Mouse (Mus musculus) stomach, embryonic 15.5 days (tissue): ENCODE measurements around the gene Iqcf3. TPM values are rescaled to one million over a fixed set of nuclear protein-coding genes. Genes with fewer than 3 reads are reported as not detected.
"Not testable (repeated sequence)": the region's sequence is repeated elsewhere in the genome, so short reads cannot be mapped to it uniquely, and the experiment has no call there.

Source experiments
- ATAC-seq: fragments of 200-750 bp; cut with Nextera tagmentation; 2 replicates; pipeline ENCODE4 v1.8.0; 2017; ENCODE audit warnings: low read depth, moderate number of reproducible peaks, moderate TSS enrichment; ENCODE audit not compliant: insufficient read depth, low FRiP score
- H3K27ac ChIP-seq: fragments of 300-500 bp; sonication (generic); 2 replicates; pipeline ENCODE4 v1.5.1; 2015; ENCODE audit warnings: mild to moderate bottlenecking, inconsistent platforms
- H3K27me3 ChIP-seq: fragments of 300-500 bp; sonication (generic); replicated peaks from 2 replicates; pipeline ENCODE4 v1.6.1; 2015; ENCODE audit warnings: inconsistent platforms
- H3K36me3 ChIP-seq: fragments of 300-500 bp; sonication (generic); 2 replicates; pipeline ENCODE4 v1.6.1; 2015; ENCODE audit warnings: inconsistent platforms
- H3K4me1 ChIP-seq: fragments of 300-500 bp; sonication (generic); 2 replicates; pipeline ENCODE4 v1.6.1; 2015; ENCODE audit warnings: inconsistent platforms
- H3K4me2 ChIP-seq: fragments of 300-500 bp; sonication (generic); 2 replicates; pipeline ENCODE4 v1.6.1; 2015; ENCODE audit warnings: mild to moderate bottlenecking, inconsistent platforms
- H3K4me3 ChIP-seq: fragments of 300-500 bp; sonication (generic); replicated peaks from 2 replicates; pipeline ENCODE4 v1.5.1; 2015; ENCODE audit warnings: inconsistent platforms
- H3K9ac ChIP-seq: fragments of 300-500 bp; sonication (generic); 2 replicates; pipeline ENCODE4 v1.6.1; 2015; ENCODE audit warnings: inconsistent platforms
- H3K9me3 ChIP-seq: fragments of 300-500 bp; sonication (generic); 2 replicates; pipeline ENCODE4 v1.6.1; 2016; ENCODE audit warnings: inconsistent platforms
- WGBS: fragments of 180-500 bp; shearing (Covaris S2); methylation state at CpG from one replicate; pipeline ENCODE4 v1.1.7; 2015; 5-methylcytosine and 5-hydroxymethylcytosine counted together
- polyA plus RNA-seq: library from polyadenylated mRNA; unstranded; fragments of >200 nt; fragmentation: Nextera tagmentation; extraction: Ambion mirVana; gene quantifications from 2 replicates; pipeline ENCODE4 v1.2.1, GENCODE M21; 2015

Iqcf3 gene
- not detected in 2 replicates for polyA plus RNA-seq

GRCm38 (mm10) chr9:106561531-106561930 is at the start of gene Iqcf3:
Gene Iqcf3, minus strand, starts transcription at chr9:106561631.
- H3K4me3 ChIP-seq, result no peak within 1 kb of the TSS
- H3K27ac ChIP-seq, result no peak within 1 kb of the TSS
- ATAC-seq, result no peak
- no peak within 1 kb of the TSS for H3K9ac ChIP-seq
- no peaks in the 10 kb centered on the region for H3K27me3 ChIP-seq
- no peaks in the 10 kb centered on the region for H3K36me3 ChIP-seq
- no peak within 1 kb of the TSS for H3K4me2 ChIP-seq
- no peaks in the 10 kb centered on the region for H3K4me1 ChIP-seq
- no peaks in the 10 kb centered on the region for H3K9me3 ChIP-seq
- 85% methylated on average over 5 of the region's 5 CpGs for WGBS

- Histone ChIP-seq H3K9ac (no peak overlapping the region), H3K4me2 (no peak overlapping the region)
- ATAC-seq, result no peak
Observed at GRCm38 (mm10) chr9:106610727-106611126, 49.3 kb upstream of the Iqcf3 start.

GRCm38 (mm10) chr9:106600546-106600945 is 39.1 kb upstream of the Iqcf3 start:
- H3K9ac ChIP-seq, result no peak overlapping the region
- no peak overlapping the region for H3K4me2 ChIP-seq
- no peak overlapping the region for H3K4me3 ChIP-seq
- no peak for ATAC-seq
- no peaks in the 10 kb centered on the region for H3K9me3 ChIP-seq
- no peaks in the 10 kb centered on the region for H3K36me3 ChIP-seq
- no peaks in the 10 kb centered on the region for H3K4me1 ChIP-seq
- WGBS, result 20% methylated on average over 8 of the region's 8 CpGs
- H3K27ac ChIP-seq, result no peak overlapping the region
- no peaks in the 10 kb centered on the region for H3K27me3 ChIP-seq

More at GRCm38 (mm10) chr9:106610727-106611126, 49.3 kb upstream of the Iqcf3 start:
- Histone ChIP-seq H3K27me3 (no peaks in the 10 kb centered on the region), H3K4me3 (no peak overlapping the region), H3K36me3 (no peaks in the 10 kb centered on the region), H3K27ac (no peak overlapping the region), H3K4me1 (no peaks in the 10 kb centered on the region), H3K9me3 (no peaks in the 10 kb centered on the region)
- 81% methylated on average over 4 of the region's 4 CpGs for whole genome bisulfite sequencing

- WGBS, result 44% methylated on average over 7 of the region's 7 CpGs
- no peak overlapping the region for H3K4me2 ChIP-seq
Observed at GRCm38 (mm10) chr9:106598466-106598865, 37.0 kb upstream of the Iqcf3 start.

DNA sequence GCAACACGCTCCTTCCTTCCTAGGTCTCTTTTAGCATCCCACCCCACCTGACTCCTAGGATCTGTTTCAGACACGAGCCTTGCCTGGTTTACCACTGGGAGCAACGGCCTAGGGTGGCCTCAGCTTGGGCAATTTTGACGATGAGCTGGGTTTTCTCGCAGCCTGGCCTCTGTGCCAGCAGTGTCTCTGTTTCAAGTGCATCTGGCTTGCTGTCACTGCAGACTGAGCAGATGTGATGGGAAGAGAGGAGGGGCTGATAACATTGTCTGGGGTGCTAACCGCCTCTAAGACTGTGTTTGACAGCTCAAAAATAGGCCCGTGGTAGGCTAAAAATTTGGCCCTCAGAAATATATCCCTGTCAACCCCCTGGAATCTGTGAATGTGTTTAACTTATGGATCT is 34.4 kb upstream of the Iqcf3 start:
- 71% methylated on average over 7 of the region's 7 CpGs for WGBS
- Histone ChIP-seq H3K27me3 (no peaks in the 10 kb centered on the region), H3K9me3 (no peaks in the 10 kb centered on the region), H3K4me2 (no peak overlapping the region), H3K27ac (no peak overlapping the region), H3K4me3 (no peak overlapping the region), H3K36me3 (no peaks in the 10 kb centered on the region), H3K9ac (no peak overlapping the region), H3K4me1 (no peaks in the 10 kb centered on the region)
- ATAC-seq, result no peak

More at GRCm38 (mm10) chr9:106598466-106598865, 37.0 kb upstream of the Iqcf3 start:
- no peaks in the 10 kb centered on the region for H3K36me3 ChIP-seq
- no peaks in the 10 kb centered on the region for H3K9me3 ChIP-seq
- no peaks in the 10 kb centered on the region for H3K27me3 ChIP-seq
- H3K9ac ChIP-seq, result no peak overlapping the region
- no peak for ATAC-seq
- no peaks in the 10 kb centered on the region for H3K4me1 ChIP-seq
- no peak overlapping the region for H3K4me3 ChIP-seq
- no peak overlapping the region for H3K27ac ChIP-seq

DNA sequence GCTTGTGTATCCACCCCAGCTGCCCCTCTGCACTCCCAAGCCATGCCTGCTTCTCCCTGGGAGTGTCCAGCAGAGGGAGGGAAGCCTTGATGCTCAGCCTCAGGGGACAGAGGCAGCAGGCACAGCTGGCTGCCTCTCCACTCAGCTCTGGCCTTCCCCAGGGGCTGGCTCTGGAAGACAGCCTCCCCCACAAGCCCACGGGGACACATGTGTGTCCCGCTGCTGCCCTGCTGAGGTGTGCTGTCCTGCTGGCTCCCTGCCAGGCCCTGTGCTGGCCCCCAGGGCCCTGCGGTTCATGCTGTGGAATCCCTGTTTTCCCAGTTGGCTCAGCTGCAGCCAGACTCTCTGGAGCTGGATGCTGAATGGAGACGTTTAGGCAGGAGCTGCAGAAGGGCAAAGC is 34.0 kb upstream of the Iqcf3 start:
- H3K27me3 ChIP-seq, H3K27ac ChIP-seq, H3K9ac ChIP-seq, H3K9me3 ChIP-seq, H3K4me2 ChIP-seq, H3K4me1 ChIP-seq, H3K4me3 ChIP-seq, H3K36me3 ChIP-seq: not testable (repeated sequence)
- peak; percentile 18; the same call in 1 of the 2 replicates for ATAC-seq
- WGBS, result 14% methylated on average over 4 of the region's 4 CpGs

DNA sequence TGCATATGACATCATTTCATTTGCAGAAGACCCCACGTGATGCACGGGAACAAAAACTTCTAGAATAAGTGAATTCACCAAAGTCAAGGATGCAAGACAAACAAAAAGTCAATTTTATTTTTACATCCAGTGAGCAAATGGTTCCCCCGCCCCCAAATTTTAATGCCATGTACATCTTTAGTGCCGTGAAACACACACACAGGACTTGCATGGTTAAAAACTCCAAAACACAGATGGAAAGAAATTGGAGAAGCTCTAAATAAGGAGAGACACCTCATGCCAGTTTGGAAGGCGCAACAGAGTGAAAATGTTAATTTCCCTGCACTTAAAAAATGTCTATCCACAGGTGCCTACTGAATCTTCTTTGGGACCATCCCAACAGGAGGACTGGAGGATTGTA is 30.7 kb upstream of the Iqcf3 start:
- 88% methylated on average over 5 of the region's 5 CpGs for WGBS
- H3K27ac ChIP-seq, result no peak overlapping the region
- no peaks in the 10 kb centered on the region for H3K27me3 ChIP-seq
- H3K4me2 ChIP-seq, result no peak overlapping the region
- H3K9ac ChIP-seq, result no peak overlapping the region
- H3K36me3 ChIP-seq, result no peaks in the 10 kb centered on the region
- H3K4me3 ChIP-seq, result no peak overlapping the region
- no peaks in the 10 kb centered on the region for H3K4me1 ChIP-seq
- no peaks in the 10 kb centered on the region for H3K9me3 ChIP-seq
- no peak for ATAC-seq

DNA sequence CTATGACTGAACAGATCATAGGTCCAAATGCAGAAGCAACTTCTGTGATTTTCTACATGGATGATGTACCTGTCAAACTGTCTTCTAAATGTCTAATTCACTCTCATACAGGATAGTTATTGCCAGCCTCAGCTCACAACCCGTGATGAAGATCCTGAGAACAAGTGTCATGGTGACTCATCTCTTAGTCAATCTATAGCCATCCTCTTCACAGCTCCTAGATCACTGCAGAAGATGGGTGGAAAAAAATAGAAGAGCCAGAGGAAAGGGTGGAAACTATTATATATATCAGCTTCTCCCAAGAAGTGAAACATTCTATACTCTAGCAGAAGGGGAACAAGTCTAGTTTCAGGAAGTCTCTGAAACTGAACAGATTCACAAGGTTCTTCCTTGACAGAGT is 21.1 kb upstream of the Iqcf3 start:
- H3K9me3 ChIP-seq, result no peaks in the 10 kb centered on the region
- H3K4me1 ChIP-seq, result no peaks in the 10 kb centered on the region
- H3K4me2 ChIP-seq, result no peak overlapping the region
- ATAC-seq, result no peak
- no peak overlapping the region for H3K9ac ChIP-seq
- 57% methylated on average over 1 of the region's 1 CpGs for WGBS
- H3K27me3 ChIP-seq, result no peaks in the 10 kb centered on the region
- H3K36me3 ChIP-seq, result no peaks in the 10 kb centered on the region
- no peak overlapping the region for H3K4me3 ChIP-seq
- H3K27ac ChIP-seq, result no peak overlapping the region

GRCm38 (mm10) chr9:106580016-106580415 is 18.6 kb upstream of the Iqcf3 start:
- no peak overlapping the region for H3K4me2 ChIP-seq
- 75% methylated on average over 7 of the region's 7 CpGs for WGBS
- ATAC-seq, result no peak

GRCm38 (mm10) chr9:106576112-106576511 is 14.7 kb upstream of the Iqcf3 start:
- Histone ChIP-seq H3K4me3 (no peak overlapping the region), H3K4me2 (no peak overlapping the region), H3K27me3 (no peaks in the 10 kb centered on the region), H3K9ac (no peak overlapping the region), H3K36me3 (no peaks in the 10 kb centered on the region), H3K9me3 (no peaks in the 10 kb centered on the region), H3K4me1 (no peaks in the 10 kb centered on the region), H3K27ac (no peak overlapping the region)
- no peak for ATAC-seq
- WGBS, result 80% methylated on average over 2 of the region's 2 CpGs

More at GRCm38 (mm10) chr9:106580016-106580415, 18.6 kb upstream of the Iqcf3 start:
- no peak overlapping the region for H3K4me3 ChIP-seq
- no peaks in the 10 kb centered on the region for H3K9me3 ChIP-seq
- no peaks in the 10 kb centered on the region for H3K27me3 ChIP-seq
- no peaks in the 10 kb centered on the region for H3K36me3 ChIP-seq
- no peak overlapping the region for H3K27ac ChIP-seq
- no peaks in the 10 kb centered on the region for H3K4me1 ChIP-seq
- H3K9ac ChIP-seq, result no peak overlapping the region

GRCm38 (mm10) chr9:106573366-106573765 is 11.9 kb upstream of the Iqcf3 start:
- no peak overlapping the region for H3K4me3 ChIP-seq
- no peak overlapping the region for H3K9ac ChIP-seq
- ATAC-seq, result no peak
- H3K4me1 ChIP-seq, result no peaks in the 10 kb centered on the region
- WGBS, result 83% methylated on average over 5 of the region's 5 CpGs
- no peaks in the 10 kb centered on the region for H3K36me3 ChIP-seq
- H3K27me3 ChIP-seq, result no peaks in the 10 kb centered on the region
- H3K27ac ChIP-seq, result no peak overlapping the region
- H3K9me3 ChIP-seq, result no peaks in the 10 kb centered on the region
- no peak overlapping the region for H3K4me2 ChIP-seq

DNA sequence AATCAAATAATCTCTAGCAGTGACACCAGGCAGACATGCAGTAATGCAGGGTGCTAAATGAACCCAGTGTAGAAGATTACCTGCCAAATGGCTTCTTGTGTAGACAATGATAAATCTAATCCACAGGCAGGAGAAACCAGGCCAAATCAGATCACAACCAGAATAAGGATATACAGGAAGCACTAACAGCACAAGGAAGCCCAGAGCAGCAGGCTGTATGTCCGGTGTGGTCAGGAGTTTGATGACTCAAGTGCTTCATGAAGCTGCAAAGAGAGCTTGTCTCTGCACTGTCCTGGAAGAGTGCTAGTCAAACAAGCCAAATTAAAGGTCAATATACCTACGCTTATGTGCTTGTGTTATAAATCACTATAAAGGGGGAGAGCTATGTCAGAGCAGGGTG is 10.8 kb upstream of the Iqcf3 start:
- Histone ChIP-seq H3K4me1 (no peaks in the 10 kb centered on the region), H3K9me3 (no peaks in the 10 kb centered on the region), H3K4me2 (no peak overlapping the region), H3K27me3 (no peaks in the 10 kb centered on the region), H3K27ac (no peak overlapping the region), H3K4me3 (no peak overlapping the region), H3K9ac (no peak overlapping the region), H3K36me3 (no peaks in the 10 kb centered on the region)
- WGBS, result 65% methylated on average over 2 of the region's 2 CpGs
- no peak for ATAC-seq

DNA sequence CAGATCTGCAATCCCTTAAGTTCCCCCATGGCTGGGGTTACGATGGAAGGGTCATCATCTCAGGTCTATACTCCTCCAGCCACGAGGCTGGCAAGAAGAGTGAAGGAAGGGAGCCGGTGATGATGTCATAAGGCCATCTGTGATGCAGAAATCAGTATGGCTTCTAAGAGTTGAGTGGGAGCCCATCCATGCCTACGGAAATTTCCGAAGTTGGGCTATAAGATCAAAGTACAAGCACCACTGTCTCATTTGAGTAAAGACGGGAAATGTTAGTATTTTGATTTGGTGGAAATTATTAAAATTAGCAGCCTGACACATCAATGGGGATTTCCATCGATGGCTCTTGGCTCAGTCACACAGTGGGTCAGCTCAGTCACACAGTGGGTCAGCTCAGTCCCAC is 9.5 kb upstream of the Iqcf3 start, which contains the start of gene Iqcf4:
Gene Iqcf4, minus strand, starts transcription at position 101 of the 400 bp plus-strand sequence.
- Histone ChIP-seq H3K4me2 (no peak within 1 kb of the TSS), H3K27ac (no peak within 1 kb of the TSS), H3K9me3 (no peaks in the 10 kb centered on the region), H3K4me1 (no peaks in the 10 kb centered on the region), H3K27me3 (no peaks in the 10 kb centered on the region), H3K4me3 (no peak within 1 kb of the TSS), H3K9ac (no peak within 1 kb of the TSS), H3K36me3 (no peaks in the 10 kb centered on the region)
- no peak for ATAC-seq
- WGBS, result 88% methylated on average over 7 of the region's 7 CpGs
